Mouse (Mus musculus) megakaryocyte progenitor cell, adult 5-6 weeks (primary cell): ENCODE results near the gene Otx1. TPM values are rescaled to one million over a fixed set of nuclear protein-coding genes. Genes with fewer than 3 reads are reported as not detected.
A peak's percentile ranks its signal among the peaks of the same experiment; 100 is the strongest.

Source experiments
- ATAC-seq: replicated peaks from 2 replicates; pipeline ENCODE4 v1.8.0; 2016; ENCODE audit warnings: mild to moderate bottlenecking, moderate TSS enrichment, inconsistent platforms; ENCODE audit not compliant: poor library complexity
- total RNA-seq, 2 experiments: library from RNA; stranded (forward) in 1 of 2; stranded (reverse) in 1 of 2; fragments of 157-497, 149-512 nt in 1 of 2; fragments of 200-1000 nt in 1 of 2; gene quantifications; 2 replicates each; pipeline versions ENCODE4 v1.2.3 to v1.2.4; 2015 to 2017

Gene Otx1
- not detected in 2 replicates for total RNA-seq (2015)
- not detected in 2 replicates for total RNA-seq (2017)

DNA sequence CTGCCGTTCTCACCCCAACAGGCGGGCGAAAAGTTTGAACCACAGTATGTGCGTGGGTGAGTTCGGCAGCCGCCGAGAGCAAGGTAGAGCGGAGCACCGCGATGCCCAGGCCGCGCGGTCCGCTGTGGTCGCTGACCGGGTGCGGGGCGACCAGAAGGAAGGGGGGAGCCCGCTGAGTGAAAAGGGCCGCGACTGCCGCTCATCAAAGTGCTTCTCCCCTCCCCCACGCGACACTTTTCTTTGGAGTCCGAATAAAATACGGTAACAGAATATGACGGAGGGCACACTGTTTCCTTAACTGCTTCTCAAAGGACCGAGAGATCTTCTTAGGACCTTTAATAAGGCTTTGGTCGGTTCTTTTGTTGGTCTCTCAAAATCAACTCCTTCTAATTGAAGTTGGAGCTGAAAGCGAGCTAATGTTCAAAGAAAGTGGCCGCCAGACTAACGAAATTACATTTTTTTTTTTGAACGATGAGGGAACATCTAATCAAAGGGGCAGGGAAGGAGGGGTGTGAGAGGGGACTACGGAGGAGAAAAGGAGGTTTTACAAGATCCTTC is at the start of gene Otx1:
TSS of gene Otx1 (minus strand) at position 115 of the 558 bp plus-strand sequence.
- no peak for ATAC-seq

GRCm38 (mm10) chr11:22050864-22051263 is 48.2 kb upstream of the Otx1 start:
- no peak for ATAC-seq

DNA sequence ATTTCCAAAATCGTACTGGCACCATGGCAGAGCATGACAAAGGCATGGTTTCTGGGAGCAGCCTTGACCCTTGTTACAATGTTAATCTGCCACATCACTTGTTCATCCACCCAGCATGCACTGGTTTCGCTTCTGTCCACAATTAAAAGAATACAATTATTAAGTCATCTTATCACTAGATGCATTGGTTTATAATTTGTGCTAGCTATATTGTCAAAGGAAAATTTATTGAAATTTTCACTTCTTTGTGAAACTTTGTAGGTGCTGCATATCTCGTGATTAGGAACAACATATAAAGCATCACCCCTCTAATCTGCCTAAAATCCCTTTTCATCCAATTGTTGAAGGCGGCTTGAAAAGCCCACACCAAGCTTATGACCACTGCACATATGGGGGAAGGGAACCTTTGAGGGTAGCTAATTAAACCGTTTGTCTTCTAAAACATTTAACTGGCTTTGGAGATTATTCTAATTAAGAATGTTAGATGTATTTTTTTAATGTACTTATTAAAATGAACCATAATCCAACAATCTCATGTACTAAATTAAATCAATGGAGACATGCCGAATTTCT is 37.2 kb upstream of the Otx1 start:
- no peak for ATAC-seq

DNA sequence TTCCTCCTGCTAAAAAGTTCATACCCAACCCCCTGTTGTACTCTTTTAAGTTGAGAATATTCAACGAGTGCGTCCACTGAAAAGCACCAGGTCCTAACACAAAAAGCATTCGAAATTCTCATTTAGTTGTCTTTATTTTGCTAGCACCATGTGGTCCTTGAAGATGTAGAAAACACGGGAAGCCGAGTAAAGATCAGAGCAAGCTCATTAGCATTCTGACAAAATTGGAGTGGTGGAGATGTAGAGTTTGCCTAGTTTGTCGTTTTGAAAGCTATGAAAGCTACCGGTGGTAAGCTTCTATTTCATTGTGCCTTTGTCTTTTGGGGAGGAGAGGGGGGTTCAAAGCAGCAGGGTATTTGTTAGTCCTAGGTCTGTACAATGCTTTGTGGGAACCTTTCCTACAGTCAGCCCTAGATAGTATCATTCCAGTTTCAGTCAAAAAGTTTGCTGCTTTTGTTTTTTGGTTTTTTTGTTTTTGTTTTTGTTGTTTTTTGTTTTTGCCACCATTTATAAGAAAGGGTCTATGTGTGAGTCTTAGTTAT is 31.9 kb upstream of the Otx1 start:
- ATAC-seq: no peak

DNA sequence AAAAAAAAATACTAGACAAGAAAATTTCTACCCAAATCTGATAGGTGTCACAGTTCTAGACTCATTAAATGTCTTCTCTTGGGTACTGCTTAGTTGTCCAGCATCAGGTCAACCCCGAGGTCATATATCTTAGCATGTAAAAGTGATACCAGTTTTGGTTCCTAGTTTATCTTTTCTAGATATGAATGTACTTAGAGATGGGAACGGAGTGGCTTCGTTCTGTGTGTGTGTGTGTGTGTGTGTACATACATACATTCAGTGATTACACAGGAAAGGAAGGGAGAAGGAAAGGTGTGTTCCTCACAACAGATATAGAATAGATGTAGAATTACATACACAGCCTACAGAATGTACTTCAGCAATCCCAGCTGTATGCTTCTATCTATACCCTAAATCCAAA is 30.9 kb upstream of the Otx1 start:
- no peak for ATAC-seq

GRCm38 (mm10) chr11:22020602-22021001 is 17.9 kb upstream of the Otx1 start:
- no peak for ATAC-seq

DNA sequence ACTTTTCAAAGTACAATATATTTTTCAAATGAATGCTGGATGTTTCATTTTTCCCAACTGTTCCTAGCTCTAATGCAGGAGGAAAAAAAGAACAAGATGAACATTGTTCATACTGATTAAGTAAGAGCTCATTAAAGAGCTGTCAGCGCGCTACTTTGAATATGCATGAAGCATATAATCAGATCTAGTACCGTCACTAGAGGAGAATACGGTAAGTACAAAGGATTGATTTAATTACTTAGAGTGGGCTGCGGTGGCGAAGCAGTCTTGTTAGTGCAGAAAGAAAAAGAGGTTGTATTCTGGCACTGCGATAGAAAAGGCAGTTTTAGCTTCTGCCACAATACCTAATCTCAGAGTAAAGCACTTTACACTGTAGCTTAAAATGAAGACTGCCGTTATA is 14.7 kb upstream of the Otx1 start:
- no peak for ATAC-seq

GRCm38 (mm10) chr11:22016341-22016740 is 13.6 kb upstream of the Otx1 start:
- no peak for ATAC-seq

DNA sequence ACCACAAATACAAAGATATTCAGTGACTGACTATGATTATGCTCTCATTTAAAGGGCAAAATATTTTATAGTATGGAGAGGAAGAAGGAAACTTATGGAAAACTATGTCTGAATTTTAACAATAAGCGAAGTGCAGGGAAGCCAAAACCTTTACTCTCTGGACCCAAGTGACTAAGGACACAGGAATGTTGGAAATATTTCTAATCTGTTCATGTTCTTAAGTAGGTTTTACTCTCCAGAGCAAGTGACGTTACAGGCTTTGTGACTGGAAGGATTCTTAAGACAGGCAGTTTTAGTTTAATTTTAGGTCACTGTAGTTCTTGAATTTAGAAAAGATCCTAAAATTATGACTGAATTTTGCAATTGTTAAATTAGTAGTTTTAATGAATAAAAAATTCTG is 6.1 kb upstream of the Otx1 start:
- no peak for ATAC-seq

DNA sequence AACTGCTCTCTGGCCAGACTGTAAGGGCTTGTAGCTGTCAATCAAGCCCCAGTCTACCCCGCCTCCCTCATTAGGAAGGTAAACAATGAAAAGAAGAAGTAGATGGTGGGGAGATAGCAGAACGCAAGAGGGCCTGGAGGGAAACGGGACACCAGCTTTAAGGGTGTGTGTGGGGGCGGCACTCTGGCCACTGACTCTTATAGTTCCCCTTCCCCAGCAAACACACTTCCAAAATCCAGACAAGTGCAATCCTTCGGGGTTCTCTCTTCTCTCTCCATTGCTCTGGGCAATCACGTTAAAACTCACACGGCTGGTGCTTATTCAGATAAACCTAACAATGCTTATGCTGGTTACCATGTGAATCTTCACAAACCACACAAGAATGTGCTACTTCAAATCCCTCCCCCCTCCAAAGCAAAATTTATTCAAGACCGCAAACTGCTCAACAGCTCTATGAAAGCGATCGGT is 5.5 kb upstream of the Otx1 start:
- ATAC-seq: peak; percentile 92

GRCm38 (mm10) chr11:22007781-22008110 is 5.0 kb upstream of the Otx1 start:
- ATAC-seq: no peak

DNA sequence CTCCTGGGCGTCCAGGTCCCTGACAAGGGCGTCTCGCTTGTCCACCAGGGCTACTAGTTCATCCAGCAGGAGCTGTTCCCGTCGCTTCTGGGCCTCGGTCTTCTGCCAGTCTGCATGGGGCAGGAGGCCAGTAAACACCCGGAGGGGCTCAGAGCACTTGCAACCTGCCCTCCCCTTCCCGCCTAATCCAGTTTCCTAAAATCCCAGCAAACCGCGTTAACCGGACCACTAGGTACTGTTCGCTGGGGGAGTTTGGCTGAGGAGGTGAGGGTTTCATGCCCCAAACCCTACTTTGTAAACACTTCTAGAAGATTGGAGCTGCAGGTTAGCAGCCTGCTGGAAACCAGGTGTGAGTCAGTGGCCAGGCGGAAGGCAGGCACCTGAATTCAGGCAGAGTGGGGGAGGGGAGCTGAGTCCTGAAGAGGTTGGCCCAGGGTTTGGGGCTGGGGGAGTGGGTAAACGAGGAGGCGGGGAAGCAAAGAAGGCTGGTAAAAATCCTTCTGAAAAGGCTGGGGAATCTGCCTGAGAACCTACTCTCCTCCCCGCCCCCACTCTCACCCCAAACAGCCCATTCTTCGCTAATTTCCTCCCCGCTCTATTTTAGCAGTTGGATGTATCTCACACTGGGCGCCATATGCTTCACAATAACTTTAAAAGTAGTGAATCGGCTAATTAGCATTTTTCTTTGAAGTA is 4.5 kb upstream of the Otx1 start:
- no peak for ATAC-seq

GRCm38 (mm10) chr11:22006471-22007087 is 3.9 kb upstream of the Otx1 start:
- no peak for ATAC-seq

DNA sequence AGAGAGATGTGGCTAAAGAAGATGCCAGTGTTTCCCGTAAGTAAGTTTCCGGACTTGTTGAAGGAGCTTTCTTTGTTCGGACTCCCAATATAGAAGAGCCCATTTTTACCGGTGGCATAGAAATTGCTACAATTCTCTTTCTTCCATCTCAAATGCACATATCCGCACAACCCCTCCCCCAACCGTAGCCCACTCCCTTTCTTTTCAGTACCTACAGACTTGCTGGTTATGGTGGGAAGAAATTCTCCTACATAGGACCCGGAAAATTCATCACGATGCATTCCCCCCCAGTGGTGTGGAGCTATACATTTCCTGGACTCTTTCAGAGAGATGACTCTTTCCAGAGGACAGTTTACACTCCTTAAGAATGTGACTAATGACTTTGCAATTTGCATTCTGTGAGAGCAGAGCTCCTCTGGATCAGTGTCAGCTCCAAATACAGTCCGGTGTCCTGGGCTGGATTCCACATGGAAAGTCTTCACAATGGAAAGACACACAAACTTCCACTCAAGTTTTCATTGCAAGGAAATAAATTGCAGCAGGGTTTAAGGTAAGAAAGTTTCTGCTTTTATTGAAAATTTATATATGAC is 2.7 kb upstream of the Otx1 start:
- no peak for ATAC-seq

DNA sequence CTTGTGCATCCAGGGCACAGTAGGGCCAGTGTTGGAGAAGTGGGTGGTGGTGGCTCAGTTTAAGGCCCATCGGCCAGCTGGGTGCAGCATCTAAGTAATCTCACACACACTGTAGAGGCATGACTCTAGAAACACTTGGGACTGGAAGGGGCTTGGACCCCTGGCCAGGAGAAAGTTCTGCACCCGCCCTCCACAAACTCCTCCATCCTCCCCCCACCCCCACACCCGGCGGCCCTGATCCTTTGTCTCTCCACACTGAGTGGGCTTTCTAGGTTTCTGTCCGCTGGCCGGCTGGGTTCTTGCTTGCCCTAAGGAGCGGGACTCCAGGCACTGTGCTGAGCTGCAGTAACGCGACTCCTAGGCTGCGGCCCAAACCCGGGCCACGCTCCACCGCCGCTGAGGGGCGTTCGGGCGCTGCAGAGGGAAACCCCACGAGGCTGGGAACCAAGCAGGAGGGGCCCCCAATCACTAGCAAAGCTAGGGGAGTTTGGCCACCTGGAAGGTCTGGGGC is 1.7 kb upstream of the Otx1 start:
- ATAC-seq: no peak

- ATAC-seq: no peak
These were observed 764 bp upstream of the Otx1 start for GRCm38 (mm10) chr11:22003341-22003981.

GRCm38 (mm10) chr11:22002062-22002782 is 475 bp downstream of the Otx1 start:
- ATAC-seq: no peak

GRCm38 (mm10) chr11:22001321-22002061 is 1.2 kb downstream of the Otx1 start:
- 0 out of 2 replicates have a peak, but pooled peaks have one; percentile 18 for ATAC-seq

DNA sequence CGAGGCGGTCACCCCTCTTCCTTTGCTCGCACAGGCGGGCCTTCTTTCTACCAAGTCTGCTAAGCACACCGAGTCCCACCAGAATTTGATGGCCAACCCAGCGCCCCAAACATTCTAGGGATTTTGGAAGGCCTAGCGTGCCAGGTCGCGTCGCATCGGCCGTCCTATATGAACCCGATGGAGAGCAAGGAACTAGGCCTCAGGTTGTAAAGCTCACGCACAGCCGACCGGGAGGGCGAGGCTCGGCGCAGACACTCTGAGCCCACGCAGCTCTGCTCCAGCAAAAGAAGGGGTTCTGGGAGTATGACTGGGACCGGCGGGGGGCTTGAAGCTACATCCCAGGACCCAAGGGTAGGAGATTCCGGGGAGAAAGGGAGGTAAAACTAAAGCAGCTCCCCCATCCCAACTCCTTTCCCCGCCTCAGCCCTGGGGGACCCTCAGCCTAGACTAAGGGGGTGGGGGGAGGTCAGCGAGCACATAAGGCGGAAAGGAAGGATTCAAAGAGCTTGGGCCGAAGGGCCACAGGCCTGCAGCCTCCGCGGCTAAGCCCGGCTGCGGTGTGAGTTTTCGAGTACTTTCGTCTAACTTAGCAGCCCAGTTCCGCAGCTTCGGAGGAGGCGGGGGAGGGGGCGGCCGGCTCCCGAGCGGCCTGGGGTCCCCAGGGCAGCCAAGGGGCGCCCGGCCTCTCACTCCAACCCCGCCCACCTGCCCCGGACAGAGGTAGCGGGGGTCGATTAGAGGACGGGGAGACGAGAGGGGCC is 2.2 kb downstream of the Otx1 start:
- ATAC-seq: no peak
